Mouse (Mus musculus) heart, embryonic 16.5 days (tissue): ENCODE results near the gene Cep97. TPM values are rescaled to one million over a fixed set of nuclear protein-coding genes. Genes with fewer than 3 reads are reported as not detected.

Experiments used
- ATAC-seq: fragments of 200-750 bp; cut with Nextera tagmentation; replicated peaks from 2 replicates; pipeline ENCODE4 v1.8.0; 2017; ENCODE audit warnings: moderate number of reproducible peaks; ENCODE audit not compliant: insufficient read depth, low FRiP score; ENCODE audit errors: extremely low read depth
- H3K27ac ChIP-seq: fragments of 300-500 bp; sonication (generic); 2 replicates; pipeline ENCODE4 v1.5.1; 2014; ENCODE audit warnings: mild to moderate bottlenecking, low read length, control low read depth, moderate library complexity
- H3K27me3 ChIP-seq: fragments of 300-500 bp; sonication (generic); 2 replicates; pipeline ENCODE4 v1.6.1; 2014; ENCODE audit warnings: low read length, mixed read lengths; ENCODE audit not compliant: control insufficient read depth, insufficient read depth
- H3K36me3 ChIP-seq: fragments of 300-500 bp; sonication (generic); 2 replicates; pipeline ENCODE4 v1.6.1; 2014; ENCODE audit not compliant: control insufficient read depth, insufficient read depth
- H3K4me1 ChIP-seq: fragments of 300-500 bp; sonication (generic); 2 replicates; pipeline ENCODE4 v1.6.1; 2014; ENCODE audit warnings: low read length, mixed read lengths; ENCODE audit not compliant: control insufficient read depth, insufficient read depth
- H3K4me2 ChIP-seq: fragments of 300-500 bp; sonication (generic); 2 replicates; pipeline ENCODE4 v1.6.1; 2014; ENCODE audit warnings: low read depth, mild to moderate bottlenecking, control low read depth, low read length
- H3K4me3 ChIP-seq: fragments of 300-500 bp; sonication (generic); 2 replicates; pipeline ENCODE4 v1.5.1; 2014; ENCODE audit warnings: mild to moderate bottlenecking, control low read depth, low read length
- H3K9ac ChIP-seq: fragments of 300-500 bp; sonication (generic); 2 replicates; pipeline ENCODE4 v1.6.1; 2014; ENCODE audit warnings: low read length, control low read depth
- H3K9me3 ChIP-seq: fragments of 300-500 bp; sonication (generic); replicated peaks from 2 replicates; pipeline ENCODE4 v1.6.1; 2016; ENCODE audit warnings: low read length; ENCODE audit not compliant: control insufficient read depth
- WGBS: fragments of 180-500 bp; shearing (Covaris S2); extraction: QIAGEN DNeasy Blood & Tissue Kit; methylation state at CpG from one replicate; pipeline ENCODE4 v1.1.7; 2014; 5-methylcytosine and 5-hydroxymethylcytosine counted together
- polyA plus RNA-seq: library from polyadenylated mRNA; unstranded; fragments of >200 nt; fragmentation: Nextera tagmentation; extraction: Ambion mirVana; gene quantifications from 2 replicates; pipeline ENCODE4 v1.2.1, GENCODE M21; 2015

The Cep97 gene
- polyA plus RNA-seq, 1 experiment from 2014 or later: 9.6 TPM

- 56% methylated on average over 19 of the region's 19 CpGs for WGBS
- H3K4me2 ChIP-seq: no peak overlapping the region
- H3K4me3 ChIP-seq: no peak overlapping the region
- no peak overlapping the region for H3K27ac ChIP-seq
- no peak overlapping the region for H3K9ac ChIP-seq
- H3K4me1 ChIP-seq: no peaks in the 10 kb centered on the region
- no peak for ATAC-seq
- H3K27me3 ChIP-seq: no peaks in the 10 kb centered on the region
- H3K36me3 ChIP-seq: peaks cover 2% of the 10 kb centered on the region; the same call in 1 of the 2 replicates
- H3K9me3 ChIP-seq: no peaks in the 10 kb centered on the region
Observed at GRCm38 (mm10) chr16:55852943-55853727, 81.5 kb downstream of the Cep97 start.

GRCm38 (mm10) chr16:55852515-55852914 is 82.1 kb downstream of the Cep97 start:
- Histone ChIP-seq H3K9ac (no peak overlapping the region), H3K4me1 (no peaks in the 10 kb centered on the region), H3K4me2 (no peak overlapping the region), H3K9me3 (no peaks in the 10 kb centered on the region), H3K27me3 (no peaks in the 10 kb centered on the region), H3K27ac (no peak overlapping the region), H3K4me3 (no peak overlapping the region), H3K36me3 (peaks cover 2% of the 10 kb centered on the region; the same call in 1 of the 2 replicates)
- ATAC-seq: no peak
- WGBS: 65% methylated on average over 4 of the region's 4 CpGs

GRCm38 (mm10) chr16:55850485-55850884 is 84.2 kb downstream of the Cep97 start:
- Histone ChIP-seq H3K9me3 (no peaks in the 10 kb centered on the region), H3K27me3 (no peaks in the 10 kb centered on the region), H3K9ac (no peak overlapping the region), H3K36me3 (no peaks in the 10 kb centered on the region), H3K4me2 (no peak overlapping the region), H3K4me3 (no peak overlapping the region), H3K27ac (no peak overlapping the region), H3K4me1 (no peaks in the 10 kb centered on the region)
- no peak for ATAC-seq
- WGBS: 82% methylated on average over 3 of the region's 3 CpGs

Other genes with a start within 250 kb of the Cep97 start
- gene Nfkbiz, start 96.0 kb downstream of the Cep97 start, polyA plus RNA-seq: 2.9 and 3.2 TPM in 2 replicates
- gene Nxpe3, start 39.6 kb downstream of the Cep97 start, polyA plus RNA-seq: 0.44 and 0.81 TPM in 2 replicates
- 404 and 445 TPM in 2 replicates for gene Rpl24, start 31.4 kb upstream of the Cep97 start, polyA plus RNA-seq
- gene Zbtb11, start 39.0 kb upstream of the Cep97 start, polyA plus RNA-seq: 11.1 and 13.8 TPM in 2 replicates
- 138 and 151 TPM in 2 replicates for gene Pcnp, start 94.9 kb upstream of the Cep97 start, polyA plus RNA-seq
- 21.2 and 24.3 TPM in 2 replicates for gene Trmt10c, start 103.0 kb upstream of the Cep97 start, polyA plus RNA-seq
- gene Senp7, start 113.5 kb upstream of the Cep97 start, polyA plus RNA-seq: 16.7 and 20.8 TPM in 2 replicates